Mouse (Mus musculus): ENCODE results near the gene Rpl36a.

GRCm38 (mm10) chrX:134612285-134612959, 27.0 kb downstream of the Rpl36a start:
- TF ChIP-seq HCFC1 (IDR thresholded peaks at IDR 0.05; ENCODE audit: borderline replicate concordance, insufficient read depth, low read length) (no peak), CHD2 (IDR thresholded peaks at IDR 0.05; ENCODE audit: low read depth, low read length) (no peak)
